Comparison of ENCODE assay signal across 8 mouse cellular contexts in genomic region chr12:95691961-95692767, GRCm38 (mm10). TPM values are rescaled to one million over a fixed set of nuclear protein-coding genes. Genes with fewer than 3 reads are reported as not detected.
A peak's percentile ranks its signal among the peaks of the same experiment; 100 is the strongest.
DNase-seq lines count a peak whose midpoint lies in the region; ATAC-seq and TF ChIP-seq lines count a peak whose summit lies in the region.

Gene Flrt2, plus strand, starts transcription at chr12:95692226.

- peak within 1 kb of the TSS; percentile 58; the same call in 1 of the 2 replicates for H3K27ac ChIP-seq in forebrain, embryonic 14.5 days (ENCODE audit: low read depth, low read length)
- peak within 1 kb of the TSS; percentile 94 for H3K27ac ChIP-seq in hindbrain, embryonic 10.5 days
- peak within 1 kb of the TSS; percentile 70 for H3K27ac ChIP-seq in midbrain, embryonic 10.5 days (replicated peaks)
- no peak within 1 kb of the TSS for H3K27ac ChIP-seq in stomach, postnatal 0 days (replicated peaks)

- TF ChIP-seq CTCF in stomach, postnatal 0 days (IDR thresholded peaks at IDR 0.05; ENCODE audit: low read depth) = no peak

- TF ChIP-seq EP300 in stomach, postnatal 0 days (optimal IDR thresholded peaks at IDR 0.05) = no peak

- DNase-seq in urinary bladder, postnatal 14 days (ENCODE audit: low spot score) = peak; percentile 19
- no peak for DNase-seq in urinary bladder, postnatal 4 days (ENCODE audit: low spot score in 2 of 2)
- peak; percentile 75 for DNase-seq in forebrain, embryonic 14.5 days (ENCODE audit: low spot score)
- DNase-seq in hindbrain, embryonic 10.5 days (ENCODE audit: low spot score) = peak; percentile 42
- DNase-seq in left cerebral cortex, postnatal 10 days (ENCODE audit: extremely low spot score in 1 of 2, low spot score in 2 of 2) = peak; percentile 52 to 81
- peak; percentile 46 for DNase-seq in midbrain, embryonic 10.5 days (ENCODE audit: low spot score)
- no peak for DNase-seq in stomach, postnatal 0 days (ENCODE audit: low spot score)
- DNase-seq in adipocyte (ENCODE audit: low spot score) = no peak

- H3K4me2 ChIP-seq in forebrain, embryonic 14.5 days (ENCODE audit: low read length) = peak within 1 kb of the TSS; percentile 83
- peak within 1 kb of the TSS; percentile 82 for H3K4me2 ChIP-seq in stomach, postnatal 0 days (replicated peaks; ENCODE audit: low read depth)

- H3K4me3 ChIP-seq in forebrain, embryonic 14.5 days (ENCODE audit: low read depth, low read length) = peak within 1 kb of the TSS; percentile 75
- peak within 1 kb of the TSS; percentile 80 for H3K4me3 ChIP-seq in hindbrain, embryonic 10.5 days
- H3K4me3 ChIP-seq in midbrain, embryonic 10.5 days = peak within 1 kb of the TSS; percentile 75
- peak within 1 kb of the TSS; percentile 81 for H3K4me3 ChIP-seq in stomach, postnatal 0 days (ENCODE audit: low read depth, low read length)

- H3K4me1 ChIP-seq in forebrain, embryonic 14.5 days (ENCODE audit: control insufficient read depth, insufficient read depth, low read length) = peaks cover 6% of the 10 kb centered on the region; the same call in 1 of the 2 replicates
- peaks cover 56% of the 10 kb centered on the region for H3K4me1 ChIP-seq in hindbrain, embryonic 10.5 days (replicated peaks)
- peaks cover 53% of the 10 kb centered on the region for H3K4me1 ChIP-seq in midbrain, embryonic 10.5 days
- H3K4me1 ChIP-seq in stomach, postnatal 0 days (replicated peaks; ENCODE audit: control insufficient read depth, insufficient read depth) = no peaks in the 10 kb centered on the region

- no peaks in the 10 kb centered on the region for H3K27me3 ChIP-seq in forebrain, embryonic 14.5 days (replicated peaks; ENCODE audit: control insufficient read depth, insufficient read depth, low read length)
- H3K27me3 ChIP-seq in hindbrain, embryonic 10.5 days (ENCODE audit: insufficient read depth, poor library complexity, severe bottlenecking) = peaks cover 49% of the 10 kb centered on the region
- H3K27me3 ChIP-seq in midbrain, embryonic 10.5 days (ENCODE audit: low read depth, poor library complexity, severe bottlenecking) = peaks cover 51% of the 10 kb centered on the region
- no peaks in the 10 kb centered on the region for H3K27me3 ChIP-seq in stomach, postnatal 0 days (ENCODE audit: control insufficient read depth, insufficient read depth, low read length)

- H3K9me3 ChIP-seq in forebrain, embryonic 14.5 days (replicated peaks; ENCODE audit: control insufficient read depth, low read length) = no peaks in the 10 kb centered on the region
- H3K9me3 ChIP-seq in hindbrain, embryonic 10.5 days = no peaks in the 10 kb centered on the region
- no peaks in the 10 kb centered on the region for H3K9me3 ChIP-seq in midbrain, embryonic 10.5 days (replicated peaks)
- H3K9me3 ChIP-seq in stomach, postnatal 0 days (ENCODE audit: control insufficient read depth, low read length) = no peaks in the 10 kb centered on the region

- no peak for ATAC-seq in forebrain, embryonic 14.5 days
- ATAC-seq in stomach, postnatal 0 days (ENCODE audit: low FRiP score, low TSS enrichment) = no peak

- no peaks in the 10 kb centered on the region for H3K36me3 ChIP-seq in forebrain, embryonic 14.5 days (ENCODE audit: control insufficient read depth, insufficient read depth, low read length)
- no peaks in the 10 kb centered on the region for H3K36me3 ChIP-seq in hindbrain, embryonic 10.5 days
- no peaks in the 10 kb centered on the region for H3K36me3 ChIP-seq in midbrain, embryonic 10.5 days
- no peaks in the 10 kb centered on the region for H3K36me3 ChIP-seq in stomach, postnatal 0 days (ENCODE audit: control insufficient read depth, insufficient read depth, low read length)

- WGBS in forebrain, embryonic 14.5 days = under 1% methylated on average over 32 of the region's 32 CpGs
- WGBS in hindbrain, embryonic 10.5 days = under 1% methylated on average over 32 of the region's 32 CpGs
- WGBS in midbrain, embryonic 10.5 days = under 1% methylated on average over 32 of the region's 32 CpGs
- 2% methylated on average over 32 of the region's 32 CpGs for WGBS in stomach, postnatal 0 days

- peak within 1 kb of the TSS; percentile 91 for H3K9ac ChIP-seq in forebrain, embryonic 14.5 days (ENCODE audit: low read length)
- peak within 1 kb of the TSS; percentile 45 for H3K9ac ChIP-seq in stomach, postnatal 0 days (ENCODE audit: low read length)

- intact Hi-C loops in left cerebral cortex, postnatal 10 days (cut with DNase I) = loop anchor here (5.0 to 10.0 kb wide), 3 partner anchors 305 to 1497 kb away; no protein-coding TSS in a partner anchor

RNA-seq across cellular contexts. Expression of gene Flrt2, which starts in this region (rescaled TPM):
- 31.0 and 40.0 TPM in 2 replicates for polyA plus RNA-seq in forebrain, embryonic 14.5 days (2014; fragmentation: Nextera tagmentation; extraction: Ambion mirVana)
- polyA plus RNA-seq in hindbrain, embryonic 10.5 days (2016; fragmentation: Nextera tagmentation; extraction: Ambion mirVana) = 22.0 and 25.0 TPM in 2 replicates
- total RNA-seq in left cerebral cortex, postnatal 10 days (2021) = 10 to 100 TPM; 62.3 to 66.8 TPM
- 29.1 and 30.1 TPM in 2 replicates for polyA plus RNA-seq in midbrain, embryonic 10.5 days (2016; fragmentation: Nextera tagmentation; extraction: Ambion mirVana)
- polyA plus RNA-seq in stomach, postnatal 0 days (2015; fragmentation: Nextera tagmentation; extraction: Ambion mirVana) = 5.7 and 6.2 TPM in 2 replicates

Comparison
In these comparisons a context has a peak if more than half of its experiments do, and no peak if none do; other contexts are left out.
1. DNase-seq: peak in urinary bladder, postnatal 14 days (single experiment), forebrain, embryonic 14.5 days (single experiment), hindbrain, embryonic 10.5 days (single experiment), left cerebral cortex, postnatal 10 days (2 of 2) and midbrain, embryonic 10.5 days (single experiment); none in urinary bladder, postnatal 4 days (0 of 2), stomach, postnatal 0 days (single experiment) and adipocyte (single experiment).
2. Peak in every context shown above with its lines, with median percentiles within 50 percentile points of each other: H3K4me3 ChIP-seq.